Mouse (Mus musculus) MEL (cell line): ENCODE results near the gene 2010300C02Rik. TPM values are rescaled to one million over a fixed set of nuclear protein-coding genes. Genes with fewer than 3 reads are reported as not detected.

Experiments
- DNase-seq: peaks from one replicate; pipeline ENCODE4 v3.0.0; 2011; ENCODE audit warnings: low read depth, low spot score
- H3K27ac ChIP-seq: 2 replicates; pipeline ENCODE4 v1.5.1; 2012; ENCODE audit warnings: low read depth, mild to moderate bottlenecking, control low read depth, low read length, moderate library complexity; ENCODE audit not compliant: control insufficient read depth
- H3K27me3 ChIP-seq, 2 experiments: fragments of 150-350 bp in 1 of 2; sonication (generic) in 1 of 2; 2 replicates each; pipeline ENCODE4 v1.6.1; 2012; ENCODE audit warnings: low read length in 2 of 2, mild to moderate bottlenecking in 2 of 2, improper control_type of control experiment in 1 of 2, moderate library complexity in 1 of 2; ENCODE audit not compliant: insufficient read depth in 2 of 2, control insufficient read depth in 1 of 2
- H3K36me3 ChIP-seq, 2 experiments: 2 replicates each; pipeline ENCODE4 v1.6.1; 2012 to 2014; ENCODE audit warnings: low read length in 2 of 2, improper control_type of control experiment in 1 of 2, inconsistent platforms in 1 of 2, mild to moderate bottlenecking in 1 of 2; ENCODE audit not compliant: insufficient read depth in 2 of 2, control insufficient read depth in 1 of 2
- H3K4me1 ChIP-seq, 2 experiments: fragments of 150-350 bp in 1 of 2; sonication (generic) in 1 of 2; 2 replicates each; pipeline ENCODE4 v1.6.1; 2012; ENCODE audit warnings: low read length in 2 of 2, improper control_type of control experiment in 1 of 2, mild to moderate bottlenecking in 1 of 2; ENCODE audit not compliant: insufficient read depth in 2 of 2, control insufficient read depth in 1 of 2
- H3K4me3 ChIP-seq, 2 experiments: fragments of 150-350 bp in 1 of 2; sonication (generic) in 1 of 2; 2 replicates each; pipeline ENCODE4 v1.5.1; 2012; ENCODE audit warnings: low read depth in 2 of 2, low read length in 2 of 2, mild to moderate bottlenecking in 2 of 2, moderate library complexity in 2 of 2, control low read depth in 1 of 2, improper control_type of control experiment in 1 of 2; ENCODE audit not compliant: control insufficient read depth in 1 of 2, insufficient read depth in 1 of 2
- H3K79me2 ChIP-seq: 2 replicates; pipeline ENCODE4 v1.6.1; 2012; ENCODE audit warnings: mild to moderate bottlenecking, low read length, moderate library complexity; ENCODE audit not compliant: control insufficient read depth, poor library complexity, insufficient read depth
- H3K9ac ChIP-seq: 2 replicates; pipeline ENCODE4 v1.6.1; 2012; ENCODE audit warnings: low read depth, mild to moderate bottlenecking, control low read depth, low read length, moderate library complexity; ENCODE audit not compliant: control insufficient read depth, poor library complexity, severe bottlenecking
- H3K9me3 ChIP-seq: fragments of 150-350 bp; sonication (generic); replicated peaks from 2 replicates; pipeline ENCODE4 v1.6.1; 2012; ENCODE audit warnings: mild to moderate bottlenecking, low read length, improper control_type of control experiment, moderate library complexity; ENCODE audit not compliant: insufficient read depth
- CHD1 ChIP-seq: IDR thresholded peaks from 2 replicates; pipeline ENCODE4 v1.6.1; 2012; ENCODE audit warnings: low read depth, mild to moderate bottlenecking, inconsistent platforms, low read length, improper control_type of control experiment
- CHD2 ChIP-seq: IDR thresholded peaks from 2 replicates; pipeline ENCODE4 v1.6.1; 2011; ENCODE audit warnings: low read length, improper control_type of control experiment
- CTCF ChIP-seq, 3 experiments: IDR thresholded peaks in 2 of 3; conservative IDR thresholded peaks in 1 of 3; 2 replicates each; pipeline ENCODE4 v1.5.1; 2011 to 2012; ENCODE audit warnings: low read length in 3 of 3, low read depth in 2 of 3, mild to moderate bottlenecking in 2 of 3, improper control_type of control experiment in 1 of 3, inconsistent platforms in 1 of 3, mixed read lengths in 1 of 3, moderate library complexity in 1 of 3; ENCODE audit not compliant: control insufficient read depth in 1 of 3, insufficient read depth in 1 of 3, poor library complexity in 1 of 3, severe bottlenecking in 1 of 3
- ELF1 ChIP-seq: IDR thresholded peaks from 2 replicates; pipeline ENCODE4 v1.6.1; 2014; ENCODE audit warnings: low read depth, mild to moderate bottlenecking, inconsistent platforms, low read length, improper control_type of control experiment, moderate library complexity
- EP300 ChIP-seq, 2 experiments: IDR thresholded peaks; 2 replicates each; pipeline ENCODE4 v1.6.1; 2011; ENCODE audit warnings: improper control_type of control experiment in 2 of 2, low read length in 2 of 2, low read depth in 1 of 2, mild to moderate bottlenecking in 1 of 2
- ETS1 ChIP-seq: IDR thresholded peaks from 2 replicates; pipeline ENCODE4 v1.6.1; 2012; ENCODE audit warnings: low read depth, mild to moderate bottlenecking, inconsistent platforms, low read length, improper control_type of control experiment, moderate library complexity
- GABPA ChIP-seq: IDR thresholded peaks from 2 replicates; pipeline ENCODE4 v1.6.1; 2012; ENCODE audit warnings: low read depth, mild to moderate bottlenecking, inconsistent platforms, low read length, improper control_type of control experiment, moderate library complexity
- GATA1 ChIP-seq: IDR thresholded peaks from 2 replicates; pipeline ENCODE4 v1.6.1; 2011; ENCODE audit warnings: low read depth, low read length, improper control_type of control experiment
- HCFC1 ChIP-seq: IDR thresholded peaks from 2 replicates; pipeline ENCODE4 v1.6.1; 2012; ENCODE audit warnings: low read depth, mild to moderate bottlenecking, inconsistent platforms, low read length, improper control_type of control experiment, moderate library complexity
- JUND ChIP-seq: IDR thresholded peaks from 2 replicates; pipeline ENCODE4 v1.6.1; 2011; ENCODE audit warnings: low read depth, mild to moderate bottlenecking, improper control_type of control experiment, low read length
- MEF2A ChIP-seq: IDR thresholded peaks from 2 replicates; pipeline ENCODE4 v1.6.1; 2014; ENCODE audit warnings: low read depth, mild to moderate bottlenecking, inconsistent platforms, low read length, improper control_type of control experiment; ENCODE audit not compliant: poor library complexity, insufficient replicate concordance, severe bottlenecking; ENCODE audit errors: extremely low read depth
- MYB ChIP-seq: IDR thresholded peaks from 2 replicates; pipeline ENCODE4 v1.6.1; 2011; ENCODE audit warnings: mild to moderate bottlenecking, low read depth, low read length, improper control_type of control experiment
- NELFE ChIP-seq: IDR thresholded peaks from 2 replicates; pipeline ENCODE4 v1.6.1; 2011; ENCODE audit warnings: low read depth, low read length, improper control_type of control experiment
- POLR2A ChIP-seq, 2 experiments: IDR thresholded peaks; 2 replicates each; pipeline ENCODE4 v1.6.1; 2011 to 2012; ENCODE audit warnings: low read length in 2 of 2, mild to moderate bottlenecking in 2 of 2, control low read depth in 1 of 2, improper control_type of control experiment in 1 of 2, low read depth in 1 of 2, moderate library complexity in 1 of 2; ENCODE audit not compliant: control insufficient read depth in 1 of 2, insufficient read depth in 1 of 2, poor library complexity in 1 of 2
- POLR2AphosphoS5 ChIP-seq: IDR thresholded peaks from 2 replicates; pipeline ENCODE4 v1.6.1; 2012; ENCODE audit warnings: low read depth, borderline replicate concordance, mild to moderate bottlenecking, inconsistent platforms, low read length, moderate library complexity, mixed read lengths
- RAD21 ChIP-seq: IDR thresholded peaks from 2 replicates; pipeline ENCODE4 v1.6.1; 2011; ENCODE audit warnings: mild to moderate bottlenecking, low read depth, low read length, improper control_type of control experiment
- SMC3 ChIP-seq: IDR thresholded peaks from 2 replicates; pipeline ENCODE4 v1.6.1; 2011; ENCODE audit warnings: low read depth, low read length, improper control_type of control experiment
- UBTF ChIP-seq: IDR thresholded peaks from 2 replicates; pipeline ENCODE4 v1.6.1; 2012; ENCODE audit warnings: low read depth, mild to moderate bottlenecking, inconsistent platforms, low read length, improper control_type of control experiment, moderate library complexity, borderline replicate concordance; ENCODE audit not compliant: insufficient read depth
- USF2 ChIP-seq, 2 experiments: IDR thresholded peaks; 2 replicates each; pipeline ENCODE4 v1.6.1; 2011 to 2012; ENCODE audit warnings: improper control_type of control experiment in 2 of 2, low read length in 2 of 2, borderline replicate concordance in 1 of 2, inconsistent platforms in 1 of 2, low read depth in 1 of 2, mild to moderate bottlenecking in 1 of 2; ENCODE audit not compliant: insufficient read depth in 1 of 2
- ZMIZ1 ChIP-seq: IDR thresholded peaks from 2 replicates; pipeline ENCODE4 v1.6.1; 2012; ENCODE audit warnings: low read depth, mild to moderate bottlenecking, inconsistent platforms, low read length, improper control_type of control experiment, moderate library complexity
- polyA plus RNA-seq, 2 experiments: library from polyadenylated mRNA; stranded (reverse) in 1 of 2; unstranded in 1 of 2; fragments of >175 nt in 1 of 2; fragments of >200 nt in 1 of 2; gene quantifications; 2 replicates each; pipeline versions ENCODE4 v1.2.1 to v1.2.4; 2012; ENCODE audit warnings: low replicate concordance in 2 of 2, low read depth in 1 of 2; ENCODE audit not compliant: insufficient read length in 2 of 2, insufficient read depth in 1 of 2, missing spikeins in 1 of 2
- total RNA-seq: library from RNA; depleted of rRNA; stranded (reverse); fragments of 300-350 nt; gene quantifications from 2 replicates; pipeline ENCODE4 v1.2.3, GENCODE M21; 2012

The 2010300C02Rik gene
- total and polyA plus RNA-seq, 3 experiments = not detected

GRCm38 (mm10) chr1:37614836-37615235 is 105.0 kb downstream of the 2010300C02Rik start:
- DNase-seq = no peak

GRCm38 (mm10) chr1:37614130-37614529 is 105.8 kb downstream of the 2010300C02Rik start:
- H3K9me3 ChIP-seq = no peaks in the 10 kb centered on the region
- no peak overlapping the region for H3K9ac ChIP-seq
- no peaks in the 10 kb centered on the region; a peak in 1 of 4 replicates for H3K4me1 ChIP-seq
- H3K27me3 ChIP-seq = peaks cover 3 to 20% of the 10 kb centered on the region in 2 experiments
- TF ChIP-seq USF2 (IDR thresholded peaks at IDR 0.05; ENCODE audit: borderline replicate concordance in 1 of 2, insufficient read depth in 1 of 2, low read depth in 1 of 2, low read length in 2 of 2) (no peak), POLR2A (IDR thresholded peaks at IDR 0.05; ENCODE audit: control insufficient read depth in 1 of 2, insufficient read depth in 1 of 2, low read depth in 1 of 2, low read length in 2 of 2, poor library complexity in 1 of 2) (no peak), EP300 (IDR thresholded peaks at IDR 0.05; ENCODE audit: low read depth in 1 of 2, low read length in 2 of 2) (no peak), JUND (no peak), MYB (no peak), ETS1 (no peak), CHD2 (no peak), RAD21 (no peak), NELFE (no peak), CHD1 (no peak), ELF1 (no peak), HCFC1 (no peak), ZMIZ1 (no peak), GATA1 (no peak), SMC3 (no peak), POLR2AphosphoS5 (no peak), CTCF (IDR thresholded peaks at IDR 0.05 in 2 of 3, conservative IDR thresholded peaks at IDR 0.05 in 1 of 3; ENCODE audit: control insufficient read depth in 1 of 3, insufficient read depth in 1 of 3, low read depth in 2 of 3, low read length in 3 of 3, poor library complexity in 1 of 3, severe bottlenecking in 1 of 3) (no peak), GABPA (no peak)
- no peak for DNase-seq
- no peaks in the 10 kb centered on the region for H3K79me2 ChIP-seq
- H3K36me3 ChIP-seq = no peaks in the 10 kb centered on the region
- no peak overlapping the region for H3K27ac ChIP-seq
- H3K4me3 ChIP-seq = no peak overlapping the region

More at GRCm38 (mm10) chr1:37614836-37615235, 105.0 kb downstream of the 2010300C02Rik start:
- no peaks in the 10 kb centered on the region; a peak in 1 of 4 replicates for H3K4me1 ChIP-seq
- H3K4me3 ChIP-seq = no peak overlapping the region
- peaks cover 3 to 20% of the 10 kb centered on the region in 2 experiments for H3K27me3 ChIP-seq
- H3K79me2 ChIP-seq = no peaks in the 10 kb centered on the region
- no peak overlapping the region for H3K27ac ChIP-seq
- TF ChIP-seq UBTF = no peak
- TF ChIP-seq MYB = no peak
- no peak for TF ChIP-seq MEF2A
- no peaks in the 10 kb centered on the region for H3K36me3 ChIP-seq
- no peaks in the 10 kb centered on the region for H3K9me3 ChIP-seq
- H3K9ac ChIP-seq = no peak overlapping the region
